ENCODE assay signal across 9 mouse cellular contexts in the genomic region with DNA sequence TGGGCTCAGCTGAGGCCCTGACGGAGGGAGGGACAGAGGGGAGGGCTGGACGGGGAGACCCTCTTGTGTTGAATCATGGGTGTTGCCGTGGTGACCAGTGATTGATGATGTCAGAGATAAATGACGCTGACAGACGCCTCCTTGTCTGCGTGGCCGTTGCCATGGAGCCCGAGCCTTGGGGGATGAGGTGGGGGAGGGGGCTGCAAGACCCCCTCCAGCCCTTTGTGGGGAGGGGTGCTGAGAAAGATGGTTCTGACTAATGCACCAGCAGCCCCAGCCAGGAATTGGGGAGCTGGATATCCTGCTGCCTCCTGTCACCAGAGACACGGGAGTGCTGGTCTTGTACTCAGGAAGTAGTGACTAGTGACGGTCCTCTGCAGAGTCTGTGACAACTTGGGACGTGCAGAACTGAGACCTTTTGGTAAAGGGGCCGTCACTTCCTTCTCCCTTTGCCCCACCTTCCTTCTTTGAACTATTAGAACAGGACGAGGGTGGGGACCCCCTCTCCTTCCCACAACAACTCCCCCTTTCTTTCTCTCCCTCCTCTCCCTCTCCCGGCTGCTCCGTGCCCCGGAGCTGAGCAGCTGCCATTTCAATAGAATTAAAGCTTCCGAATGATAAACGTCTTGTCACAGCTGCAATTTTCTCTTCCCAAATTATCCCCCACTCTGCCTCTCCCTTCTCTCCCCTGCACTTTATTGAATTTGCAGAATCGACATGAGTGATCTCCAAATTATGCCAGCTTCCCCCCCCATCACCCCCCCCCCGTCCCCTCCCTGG. TPM values are rescaled to one million over a fixed set of nuclear protein-coding genes. Genes with fewer than 3 reads are reported as not detected.
A peak's percentile ranks its signal among the peaks of the same experiment; 100 is the strongest.
DNase-seq lines count a peak whose midpoint lies in the region; ATAC-seq lines count a peak whose summit lies in the region.
"Had no signal": no experiment of that assay in that cellular context is flagged by ENCODE, and none has a peak within 500 bp of the region (broad histone marks: within the 10 kb centered on the region; RNA-seq: fewer than 3 reads in every experiment).

No protein-coding gene starts in this region.

- H3K4me2 ChIP-seq in heart, embryonic 12.5 days = peak overlapping the region; percentile 8; the same call in 1 of the 2 replicates
- H3K4me2 ChIP-seq in forebrain, embryonic 13.5 days = peak overlapping the region; percentile 55
- no peak overlapping the region; the same call in 1 of the 2 replicates for H3K4me2 ChIP-seq in limb, embryonic 11.5 days (ENCODE audit: low read depth, severe bottlenecking)
- peak overlapping the region; percentile 43 for H3K4me2 ChIP-seq in neural tube, embryonic 15.5 days

- H3K9me3 ChIP-seq in heart, embryonic 12.5 days (replicated peaks) = no peaks in the 10 kb centered on the region
- no peaks in the 10 kb centered on the region for H3K9me3 ChIP-seq in forebrain, embryonic 13.5 days (replicated peaks)
- H3K9me3 ChIP-seq in limb, embryonic 11.5 days (ENCODE audit: control insufficient read depth, low read length) = no peaks in the 10 kb centered on the region
- H3K9me3 ChIP-seq in neural tube, embryonic 15.5 days (replicated peaks) = no peaks in the 10 kb centered on the region

- H3K9ac ChIP-seq in heart, embryonic 12.5 days = peak overlapping the region; percentile 29; the same call in 1 of the 2 replicates
- H3K9ac ChIP-seq in forebrain, embryonic 13.5 days = peak overlapping the region; percentile 47; the same call in 1 of the 2 replicates
- H3K9ac ChIP-seq in limb, embryonic 11.5 days (ENCODE audit: low read length) = no peak overlapping the region
- 0 out of 2 replicates have a peak overlapping the region, but pooled peaks have one; percentile 18 for H3K9ac ChIP-seq in neural tube, embryonic 15.5 days (replicated peaks)

- H3K27ac ChIP-seq in heart, embryonic 12.5 days (ENCODE audit: poor library complexity, severe bottlenecking) = 0 out of 2 replicates have a peak overlapping the region, but pooled peaks have one; percentile 10
- H3K27ac ChIP-seq in forebrain, embryonic 13.5 days = peak overlapping the region; percentile 96
- H3K27ac ChIP-seq in limb, embryonic 11.5 days (replicated peaks; ENCODE audit: low read depth, low read length) = no peak overlapping the region
- peak overlapping the region; percentile 83 for H3K27ac ChIP-seq in neural tube, embryonic 15.5 days (replicated peaks)

- ATAC-seq in heart, embryonic 12.5 days (ENCODE audit: insufficient number of reproducible peaks, low FRiP score) = no peak
- ATAC-seq in forebrain, embryonic 13.5 days = peak; percentile 55
- ATAC-seq in limb, embryonic 11.5 days (ENCODE audit: insufficient number of reproducible peaks, low FRiP score, low TSS enrichment, low read depth) = no peak
- peak; percentile 33 for ATAC-seq in neural tube, embryonic 15.5 days (ENCODE audit: low FRiP score)

- H3K4me3 ChIP-seq in heart, embryonic 12.5 days = no peak overlapping the region
- H3K4me3 ChIP-seq in forebrain, embryonic 13.5 days = peak overlapping the region; percentile 8
- H3K4me3 ChIP-seq in limb, embryonic 11.5 days (ENCODE audit: low read depth, low read length) = no peak overlapping the region
- H3K4me3 ChIP-seq in neural tube, embryonic 15.5 days (replicated peaks) = no peak overlapping the region

- no peaks in the 10 kb centered on the region for H3K27me3 ChIP-seq in heart, embryonic 12.5 days (replicated peaks)
- H3K27me3 ChIP-seq in forebrain, embryonic 13.5 days = no peaks in the 10 kb centered on the region
- H3K27me3 ChIP-seq in limb, embryonic 11.5 days (ENCODE audit: control insufficient read depth, insufficient read depth, low read length) = no peaks in the 10 kb centered on the region
- no peaks in the 10 kb centered on the region for H3K27me3 ChIP-seq in neural tube, embryonic 15.5 days (replicated peaks)

- H3K36me3 ChIP-seq in heart, embryonic 12.5 days = peaks cover 74% of the 10 kb centered on the region
- peaks cover 23% of the 10 kb centered on the region for H3K36me3 ChIP-seq in forebrain, embryonic 13.5 days (ENCODE audit: poor library complexity, severe bottlenecking)
- peaks cover 22% of the 10 kb centered on the region; the same call in 1 of the 2 replicates for H3K36me3 ChIP-seq in limb, embryonic 11.5 days (ENCODE audit: control insufficient read depth, insufficient read depth, low read length)
- peaks cover 22% of the 10 kb centered on the region for H3K36me3 ChIP-seq in neural tube, embryonic 15.5 days

- H3K4me1 ChIP-seq in heart, embryonic 12.5 days (replicated peaks) = peaks cover 77% of the 10 kb centered on the region
- H3K4me1 ChIP-seq in forebrain, embryonic 13.5 days = peaks cover 79% of the 10 kb centered on the region
- H3K4me1 ChIP-seq in limb, embryonic 11.5 days (ENCODE audit: control insufficient read depth, insufficient read depth, low read length) = peaks cover 57% of the 10 kb centered on the region
- H3K4me1 ChIP-seq in neural tube, embryonic 15.5 days = peaks cover 85% of the 10 kb centered on the region

- no peak for DNase-seq in heart, adult 9 months (ENCODE audit: low spot score in 2 of 2)
- DNase-seq in cerebellum, postnatal 14 days = peak; percentile 2 to 17
- peak; percentile 61 for DNase-seq in limb, embryonic 11.5 days (ENCODE audit: low spot score)
- DNase-seq in layer of hippocampus, adult 11-12 months (ENCODE audit: low spot score) = no peak
- no peak for DNase-seq in layer of hippocampus, postnatal 25 days (ENCODE audit: extremely low spot score in 1 of 2, low spot score in 1 of 2)

- WGBS in heart, embryonic 12.5 days = 19% methylated on average over 20 of the region's 20 CpGs
- 3% methylated on average over 20 of the region's 20 CpGs for WGBS in forebrain, embryonic 13.5 days
- 4% methylated on average over 20 of the region's 20 CpGs for WGBS in limb, embryonic 11.5 days
- 2% methylated on average over 20 of the region's 20 CpGs for WGBS in neural tube, embryonic 15.5 days

RNA-seq across cellular contexts. Expression of gene Gjd3, which starts 13.9 kb away (rescaled TPM):
- 3.5 and 3.9 TPM in 2 replicates for polyA plus RNA-seq in heart, embryonic 12.5 days (2016; fragmentation: Nextera tagmentation; extraction: Ambion mirVana)
- 0.21 TPM in 1 of 2 replicates, not detected in the other for polyA plus RNA-seq in forebrain, embryonic 13.5 days (2015; fragmentation: Nextera tagmentation; extraction: Ambion mirVana)
- polyA plus RNA-seq in limb, embryonic 11.5 days (2014; fragmentation: Nextera tagmentation; extraction: Ambion mirVana) = 0.40 TPM in 1 of 2 replicates, not detected in the other
- 2.2 and 3.0 TPM in 2 replicates for polyA plus RNA-seq in neural tube, embryonic 15.5 days (2015; fragmentation: Nextera tagmentation; extraction: Ambion mirVana)
- 1 to 10 TPM; 1.5 to 2.3 TPM for total RNA-seq in layer of hippocampus, postnatal 25 days (2021)
- total RNA-seq: MEL had no signal

RNA-seq across cellular contexts. Expression of gene Rara, which starts 41.3 kb away (rescaled TPM):
- polyA plus RNA-seq in heart, embryonic 12.5 days (2016; fragmentation: Nextera tagmentation; extraction: Ambion mirVana) = 33.8 and 35.1 TPM in 2 replicates
- 8.7 and 10.2 TPM in 2 replicates for polyA plus RNA-seq in forebrain, embryonic 13.5 days (2015; fragmentation: Nextera tagmentation; extraction: Ambion mirVana)
- polyA plus RNA-seq in limb, embryonic 11.5 days (2014; fragmentation: Nextera tagmentation; extraction: Ambion mirVana) = 46.7 and 48.7 TPM in 2 replicates
- polyA plus RNA-seq in neural tube, embryonic 15.5 days (2015; fragmentation: Nextera tagmentation; extraction: Ambion mirVana) = 17.3 and 19.9 TPM in 2 replicates
- 10 to 100 TPM; 17.0 to 17.7 TPM for total RNA-seq in layer of hippocampus, postnatal 25 days (2021)

RNA-seq across cellular contexts. Expression of gene Top2a, which starts 55.1 kb away (rescaled TPM):
- polyA plus RNA-seq in heart, embryonic 12.5 days (2016; fragmentation: Nextera tagmentation; extraction: Ambion mirVana) = 196 and 201 TPM in 2 replicates
- 276 and 284 TPM in 2 replicates for polyA plus RNA-seq in forebrain, embryonic 13.5 days (2015; fragmentation: Nextera tagmentation; extraction: Ambion mirVana)
- 422 and 448 TPM in 2 replicates for polyA plus RNA-seq in limb, embryonic 11.5 days (2014; fragmentation: Nextera tagmentation; extraction: Ambion mirVana)
- 25.8 and 71.2 TPM in 2 replicates for polyA plus RNA-seq in neural tube, embryonic 15.5 days (2015; fragmentation: Nextera tagmentation; extraction: Ambion mirVana)
- total RNA-seq in layer of hippocampus, postnatal 25 days (2021) = 1 to 10 TPM; 2.5 to 4.5 TPM

Comparison
In these comparisons a context has a peak if more than half of its experiments do, and no peak if none do; other contexts are left out.
1. ATAC-seq: peak in forebrain, embryonic 13.5 days (single experiment) and neural tube, embryonic 15.5 days (single experiment); none in heart, embryonic 12.5 days (single experiment) and limb, embryonic 11.5 days (single experiment).
2. DNase-seq: peak in cerebellum, postnatal 14 days (2 of 2) and limb, embryonic 11.5 days (single experiment); none in heart, adult 9 months (0 of 2), layer of hippocampus, adult 11-12 months (single experiment) and layer of hippocampus, postnatal 25 days (0 of 2).